Mouse (Mus musculus): ENCODE measurements at regions not wholly inside any gene's neighbourhood (a gene's known extent, or its start where the extent isn't known, plus 50 kb on each side); places are given as distances from the start of the nearest gene placed in this dataset.

GRCm38 (mm10) chr3:104333345-104333744, 113.2 kb upstream of the Magi3 start:
- no peak for TF ChIP-seq CTCF (IDR thresholded peaks at IDR 0.05; ENCODE audit: low read depth)
- TF ChIP-seq EP300 (IDR thresholded peaks at IDR 0.05; ENCODE audit: low read depth), result no peak

Data from heart, postnatal 0 days (tissue).